Mouse (Mus musculus) layer of hippocampus, adult 18-20 months (tissue): Measurements from ENCODE around the gene March7. TPM values are rescaled to one million over a fixed set of nuclear protein-coding genes. Genes with fewer than 3 reads are reported as not detected.

Source experiments
- DNase-seq, 2 experiments: peaks; one replicate each; pipeline ENCODE4 v3.0.0; 2022; ENCODE audit warnings: low spot score in 2 of 2
- total RNA-seq, 2 experiments: library from RNA; stranded (reverse); gene quantifications; 2 replicates each; pipeline ENCODE4 v1.2.3; 2021

March7 gene
- total RNA-seq, 2 experiments from 2014 or later: 54.4 to 57.7 TPM

DNA sequence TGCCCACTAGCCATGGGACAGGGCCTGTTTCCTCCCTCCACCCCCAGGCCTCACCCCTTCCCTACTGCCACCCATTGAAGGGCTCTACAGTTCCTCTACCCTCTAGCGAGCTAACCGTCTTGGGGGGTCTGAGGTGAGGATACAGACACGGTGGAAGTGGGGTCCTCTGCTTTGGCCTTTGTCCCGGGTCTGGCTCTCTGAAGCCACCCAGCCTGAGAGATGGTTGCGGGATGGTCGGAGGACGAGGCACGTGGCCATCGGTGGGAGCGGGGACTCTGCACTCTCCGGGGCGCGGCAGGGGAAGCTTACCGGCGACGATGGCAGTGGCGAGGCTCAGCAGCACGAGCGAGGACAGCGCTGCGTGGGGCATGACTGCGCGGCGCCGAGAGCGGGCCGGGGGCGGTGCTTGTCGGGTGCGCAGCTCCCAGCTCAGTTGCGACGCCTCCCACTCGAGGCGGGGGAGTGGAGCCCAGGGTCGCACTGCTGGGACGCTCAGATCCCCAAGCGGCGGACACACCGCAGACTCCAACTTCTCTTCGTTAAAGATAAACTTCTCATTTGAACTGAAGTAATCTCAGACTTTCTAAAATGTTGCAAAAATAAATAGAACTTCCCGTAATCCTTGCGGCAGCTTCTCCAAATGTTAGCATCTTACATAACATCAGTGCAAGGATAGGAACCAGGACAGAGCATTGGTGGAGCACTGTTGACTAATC lies 74.2 kb downstream of the March7 start:
- DNase-seq: peak; percentile 66 to 85

DNA sequence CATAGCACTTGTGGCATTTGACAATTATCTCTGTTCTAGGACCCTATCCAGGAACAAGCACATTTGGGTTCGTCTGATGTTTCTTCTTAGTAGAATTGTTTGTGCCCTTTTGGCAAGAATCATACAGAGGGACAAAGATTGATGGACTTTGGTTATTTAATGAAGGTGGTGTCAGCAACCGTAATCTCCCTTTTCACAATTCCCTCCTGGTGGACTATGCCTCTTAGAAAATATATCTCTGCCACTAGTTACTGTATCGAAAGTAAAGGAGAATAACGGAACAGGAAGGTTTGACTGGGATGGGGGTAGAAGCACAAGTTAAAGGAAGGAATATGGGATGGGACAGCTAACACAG lies 74.8 kb downstream of the March7 start, which contains the start of gene Cd302:
Cd302 (minus strand) TSS at position 22 of the 355 bp plus-strand sequence.
- DNase-seq: no peak

DNA sequence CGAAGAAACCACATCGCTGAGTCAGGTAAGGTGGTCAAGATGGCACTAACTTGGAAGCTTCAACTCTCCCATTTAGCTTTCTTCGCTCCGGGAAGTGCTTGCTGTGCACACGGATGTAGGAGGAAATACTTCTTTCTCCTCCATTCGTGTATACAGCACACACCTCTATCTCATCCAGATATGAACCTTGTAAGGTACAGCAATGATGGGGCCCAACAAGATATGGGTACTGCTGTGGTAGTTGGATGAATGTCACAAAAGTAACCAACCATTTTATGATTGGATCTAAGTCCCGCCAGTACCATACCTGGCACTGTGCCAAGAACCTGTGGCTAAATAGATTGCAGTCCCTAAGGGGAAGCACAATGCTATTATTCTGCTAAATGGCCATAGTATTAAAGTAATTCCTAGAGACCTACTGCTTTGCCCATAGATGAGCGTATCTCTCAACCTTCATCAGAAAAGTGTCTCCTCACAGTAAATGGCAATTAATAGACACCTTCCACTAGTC lies 75.5 kb downstream of the March7 start:
- no peak for DNase-seq

DNA sequence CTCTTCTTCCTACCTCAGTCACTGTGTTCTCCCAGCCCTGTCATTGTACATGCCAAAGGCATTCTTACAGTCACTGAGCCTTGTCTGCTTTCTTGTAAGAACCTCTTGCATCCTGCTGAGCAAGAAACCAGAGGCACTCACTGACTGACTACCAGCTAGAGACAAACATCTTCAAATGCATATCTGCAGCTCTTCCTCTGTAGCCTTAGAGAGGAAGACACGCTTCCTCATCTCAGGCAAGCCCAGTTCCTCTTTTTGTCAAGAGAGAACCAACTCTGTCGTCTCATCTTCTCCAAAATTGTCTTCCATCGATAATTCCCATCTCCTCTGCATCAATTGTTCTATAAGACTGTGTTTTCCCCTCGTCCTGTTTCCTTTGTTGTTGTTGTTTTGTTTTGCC lies 78.9 kb downstream of the March7 start:
- DNase-seq: no peak

DNA sequence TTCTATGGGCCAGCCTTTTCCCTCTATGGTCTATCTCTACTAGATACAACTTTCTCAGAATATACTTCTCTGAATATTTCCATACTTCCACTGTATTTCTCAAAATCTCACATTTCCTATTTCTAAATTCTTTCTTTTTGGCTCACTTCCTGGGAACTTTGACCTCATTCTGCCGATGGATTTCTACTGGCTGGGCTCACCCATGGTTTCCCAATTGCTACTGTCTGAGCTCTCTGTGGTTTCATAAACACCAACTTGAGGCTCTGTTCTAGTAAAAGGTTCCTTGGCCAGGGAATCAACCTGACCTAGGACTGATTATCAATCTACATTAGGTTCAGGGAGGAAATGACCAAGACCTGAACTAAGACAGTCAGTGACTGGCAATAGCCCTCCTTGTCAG lies 79.8 kb downstream of the March7 start:
- DNase-seq: no peak

DNA sequence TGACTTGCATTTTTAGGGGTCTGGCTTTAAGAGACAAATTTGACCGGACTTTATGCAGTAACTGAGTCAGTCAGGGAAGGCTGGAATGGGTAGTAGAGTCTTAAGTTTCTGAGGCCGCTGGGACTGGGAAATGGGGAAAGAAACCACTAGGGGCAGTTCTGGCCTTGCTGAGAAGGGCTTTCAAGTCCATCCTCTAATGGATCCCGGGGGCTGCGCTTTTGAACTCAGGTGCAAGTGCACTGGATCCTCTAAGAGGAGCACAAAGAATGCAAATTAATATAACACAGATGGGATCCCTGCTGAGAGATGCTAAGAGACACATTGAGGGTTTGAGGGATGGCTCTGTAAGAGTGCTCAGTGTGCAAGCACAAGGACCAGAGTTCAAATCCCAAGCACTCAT lies 81.7 kb downstream of the March7 start:
- no peak for DNase-seq

DNA sequence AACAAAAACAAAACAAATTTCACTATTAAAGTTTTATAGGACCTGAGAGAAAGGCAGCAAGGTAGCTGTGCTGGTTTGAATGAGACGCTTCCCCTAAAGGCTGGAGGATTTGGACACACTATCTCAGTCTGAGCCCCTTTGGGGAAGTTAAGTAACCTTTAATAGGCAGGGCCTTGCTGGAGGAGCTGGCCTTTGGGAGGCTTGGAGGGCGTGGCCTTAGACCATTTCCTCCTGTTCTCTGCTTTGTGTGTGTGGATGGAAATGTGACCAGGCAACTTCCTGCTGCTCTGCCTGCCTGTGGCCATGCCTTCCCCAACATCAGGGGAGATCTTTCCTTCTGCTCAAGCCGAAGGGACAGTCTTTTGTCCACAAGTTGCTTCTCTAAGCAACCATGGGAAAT lies 88.6 kb downstream of the March7 start:
- DNase-seq: no peak

DNA sequence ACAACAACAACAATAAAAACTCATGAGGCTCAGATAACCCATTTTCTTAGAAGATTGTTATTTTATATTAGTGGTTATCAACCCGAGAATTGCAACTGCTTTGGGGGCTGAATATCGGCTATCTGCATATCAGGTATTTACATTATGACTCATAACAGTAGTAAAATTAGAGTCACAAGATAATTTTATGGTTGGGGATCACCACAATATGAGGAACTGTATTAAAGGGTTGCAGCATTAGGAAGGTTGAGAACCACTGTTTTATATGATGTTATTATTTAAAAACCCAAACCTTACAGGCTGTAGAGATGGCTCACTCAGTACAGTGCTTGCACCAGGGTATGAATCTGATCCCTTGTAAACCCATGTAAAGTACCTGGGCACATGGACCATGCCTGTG lies 89.6 kb downstream of the March7 start:
- no peak for DNase-seq

Other genes starting within 250 kb of the March7 start
- 10 to 100 TPM; 50.7 to 62.7 TPM for gene Baz2b, start within 50 bp of the March7 start, total RNA-seq
- gene Cd302, start 74.6 kb downstream of the March7 start, total RNA-seq: 10 to 100 TPM; 16.7 to 19.5 TPM
- under 1 TPM; 0.47 to 0.71 TPM for gene Ly75, start 173.4 kb downstream of the March7 start, total RNA-seq